Mouse (Mus musculus) monocyte, adult 2 months (primary cell): Measurements from ENCODE around the gene Eci3.

ENCODE experiments used
- DNase-seq, 2 experiments: peaks; one replicate each; pipeline ENCODE4 v3.0.0; 2022; ENCODE audit warnings: low spot score in 2 of 2, low read depth in 1 of 2

Gene Eci3

DNA sequence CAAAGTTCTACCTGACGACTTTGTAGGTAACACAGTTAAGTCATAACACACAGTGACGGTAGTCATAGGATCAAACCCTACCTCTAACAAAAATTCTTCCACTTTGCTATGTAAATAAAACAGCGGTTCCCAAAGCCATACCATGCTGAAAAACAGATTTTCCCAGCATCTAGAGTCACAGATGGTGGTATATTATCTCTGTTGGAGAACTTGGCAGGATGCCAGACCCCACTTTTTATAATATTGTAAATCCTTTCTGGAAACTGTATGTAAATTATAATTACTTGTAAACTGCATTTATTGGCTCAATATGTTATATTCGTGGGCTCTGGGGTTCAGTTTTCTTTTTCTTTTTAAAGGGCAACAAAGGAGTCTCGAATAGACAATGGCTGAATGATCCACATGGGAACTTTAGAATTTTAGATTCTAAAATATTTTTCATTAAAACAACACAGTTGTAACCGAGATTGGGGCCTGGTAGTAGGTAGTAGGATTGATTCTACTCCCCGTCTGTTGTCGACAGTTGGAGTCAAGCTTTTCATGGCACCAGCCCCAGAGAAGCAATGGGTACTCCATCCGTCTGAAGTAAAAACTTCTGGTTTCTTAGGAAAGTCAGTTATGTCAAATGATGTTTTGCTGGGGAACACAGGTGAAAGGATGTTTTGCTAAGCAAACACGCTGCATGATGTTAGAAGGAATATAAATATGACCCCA, 28.5 kb downstream of the Eci3 start:
- no peak for DNase-seq

DNA sequence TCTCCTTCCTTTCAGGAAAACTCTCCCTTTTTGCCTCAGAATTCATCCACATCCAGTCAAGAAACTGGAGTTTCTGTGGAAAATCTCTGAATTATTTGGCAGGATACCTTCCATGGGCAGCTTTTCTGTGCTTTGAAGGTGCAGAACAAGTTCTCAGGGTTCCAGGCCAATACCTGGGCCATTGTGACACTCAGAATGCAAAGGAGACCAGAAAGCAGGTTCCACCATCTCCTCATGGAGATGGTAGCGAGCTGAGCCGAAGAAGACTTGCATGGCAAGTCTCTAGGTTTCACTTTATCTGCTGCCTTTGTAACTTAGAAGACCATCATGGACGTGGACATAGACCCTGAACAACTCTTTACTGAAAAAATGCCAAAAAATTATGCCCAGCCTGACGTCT, 39.4 kb downstream of the Eci3 start, which contains the start of the genes Fam217a and 4933417A18Rik:
Fam217a (minus strand) TSS at position 101 of the 400 bp plus-strand sequence.
4933417A18Rik (plus strand) TSS at position 200 of the 400 bp plus-strand sequence.
- no peak for DNase-seq

DNA sequence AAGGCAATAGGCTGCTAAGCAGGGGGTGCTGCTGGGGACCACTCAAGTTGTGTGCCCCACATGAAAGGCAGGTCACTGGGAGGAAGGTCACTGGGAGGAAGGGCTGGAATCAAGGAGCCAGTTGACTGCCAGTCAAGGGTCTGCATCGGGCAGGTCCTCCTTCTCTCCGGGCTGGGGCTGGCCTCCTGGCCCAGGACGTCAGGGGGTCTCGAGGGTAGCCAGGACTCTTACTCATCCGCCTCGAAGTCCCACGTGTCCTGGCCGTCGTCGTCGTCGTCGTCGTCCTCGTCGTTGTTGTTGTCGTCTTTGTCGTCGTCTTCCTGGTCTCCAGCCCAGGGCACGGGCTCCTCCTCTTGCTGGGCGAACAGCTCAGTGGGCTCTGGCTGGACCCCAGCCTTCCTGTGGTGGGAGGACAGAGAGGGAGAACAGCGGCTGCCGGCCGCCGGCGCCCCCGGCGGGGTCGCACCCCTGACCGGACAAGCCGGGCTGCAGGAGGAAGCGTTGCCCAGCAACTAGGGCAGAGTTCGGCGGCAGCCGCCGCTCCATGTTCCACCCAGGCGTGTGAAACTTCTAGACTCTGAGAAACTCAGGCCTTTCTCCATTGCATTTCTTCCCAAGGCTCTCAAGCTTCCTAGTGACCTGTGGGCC, 47.0 kb downstream of the Eci3 start:
- no peak for DNase-seq

DNA sequence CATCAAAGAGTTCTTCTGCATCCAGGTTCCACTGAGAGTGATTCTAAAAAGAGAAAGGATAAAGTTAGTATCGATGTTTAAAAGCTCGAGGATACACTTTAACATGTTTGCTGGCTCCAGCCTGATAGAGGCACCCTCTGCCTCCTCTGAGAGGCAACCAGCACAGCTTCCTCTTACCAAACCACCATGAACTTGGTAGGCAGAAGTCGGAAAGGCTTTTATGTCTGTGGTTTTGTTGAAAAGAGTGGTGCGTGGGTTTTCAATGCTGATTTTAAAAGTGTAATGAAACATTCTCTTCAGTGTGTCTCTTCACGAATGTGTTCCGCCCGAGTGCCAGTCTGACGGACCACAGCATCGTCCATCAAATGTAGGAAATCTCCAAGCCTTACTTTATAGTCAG, 49.0 kb downstream of the Eci3 start:
- no peak for DNase-seq
